ENCODE assay signal across 11 mouse cellular contexts in the genomic region with DNA sequence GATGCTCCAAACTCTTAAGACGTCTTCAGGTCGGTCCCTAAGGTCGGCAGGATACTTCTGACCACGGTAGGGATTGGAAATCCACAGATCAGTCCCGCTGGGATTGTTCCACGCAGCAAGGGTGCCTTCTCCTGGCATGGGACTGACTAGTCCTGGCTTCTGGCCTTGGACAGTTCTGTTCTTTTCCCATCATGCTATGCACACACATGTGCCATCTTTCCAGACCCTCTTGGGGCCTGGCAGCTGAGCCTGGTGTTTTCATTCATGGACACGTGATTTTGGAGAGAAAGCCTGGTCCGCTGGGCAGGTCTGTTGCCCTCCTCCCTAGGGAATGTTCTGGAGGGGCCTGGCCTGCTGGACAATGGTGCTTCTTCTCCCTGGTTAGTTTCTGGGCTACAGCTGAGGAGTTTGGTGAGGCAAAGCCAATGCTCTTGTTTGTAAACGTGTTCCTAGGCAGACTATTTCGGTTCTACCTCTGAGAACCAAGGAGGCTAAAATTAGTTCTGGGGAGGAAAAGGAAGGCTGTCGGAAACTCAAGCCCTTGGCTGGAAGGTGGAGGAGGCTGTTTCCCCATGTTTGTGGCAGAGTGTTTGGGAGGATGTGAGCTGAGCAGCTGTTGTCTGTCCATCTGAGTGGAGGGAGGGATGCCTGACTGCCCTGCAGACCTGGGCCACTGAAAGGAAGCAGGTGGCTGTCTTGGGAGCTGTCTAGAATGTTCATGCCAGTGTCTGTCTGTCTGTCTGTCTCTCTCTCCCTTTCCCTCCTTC. TPM values are rescaled to one million over a fixed set of nuclear protein-coding genes. Genes with fewer than 3 reads are reported as not detected.
DNase-seq lines count a peak whose midpoint lies in the region; ATAC-seq lines count a peak whose summit lies in the region.
"Had no signal": no experiment of that assay in that cellular context is flagged by ENCODE, and none has a peak within 500 bp of the region (broad histone marks: within the 10 kb centered on the region; RNA-seq: fewer than 3 reads in every experiment).

No protein-coding gene starts in this region.

- 66% methylated on average over 11 of the region's 11 CpGs for WGBS in heart, embryonic 10.5 days
- WGBS in midbrain, embryonic 12.5 days, result 85% methylated on average over 11 of the region's 11 CpGs
- 88% methylated on average over 11 of the region's 11 CpGs for WGBS in midbrain, embryonic 10.5 days
- 79% methylated on average over 11 of the region's 11 CpGs for WGBS in limb, embryonic 15.5 days

- no peak for ATAC-seq in midbrain, embryonic 12.5 days (ENCODE audit: low FRiP score, low read depth)
- peak; percentile 41; the same call in 1 of the 2 replicates for ATAC-seq in limb, embryonic 15.5 days (ENCODE audit: insufficient number of reproducible peaks, low FRiP score, low TSS enrichment, low read depth)
- no peak for ATAC-seq in monocyte, adult 5-6 weeks (replicated peaks; ENCODE audit: insufficient number of reproducible peaks, low FRiP score, low TSS enrichment, poor library complexity, severe bottlenecking)

- intact Hi-C loops in heart, postnatal 14 days (cut with DNase I), result no loop called here
- intact Hi-C loops in gastrocnemius, postnatal 14 days (cut with DNase I; ENCODE audit: low total_unique reads), result no loop called here

- no peaks in the 10 kb centered on the region for H3K27me3 ChIP-seq in heart, embryonic 10.5 days (ENCODE audit: insufficient read depth, poor library complexity, severe bottlenecking)
- no peaks in the 10 kb centered on the region for H3K27me3 ChIP-seq in midbrain, embryonic 12.5 days
- H3K27me3 ChIP-seq in midbrain, embryonic 10.5 days (ENCODE audit: low read depth, poor library complexity, severe bottlenecking), result no peaks in the 10 kb centered on the region
- no peaks in the 10 kb centered on the region for H3K27me3 ChIP-seq in limb, embryonic 15.5 days

- H3K4me3 ChIP-seq in heart, embryonic 10.5 days, result no peak overlapping the region; the same call in 1 of the 2 replicates
- no peak overlapping the region for H3K4me3 ChIP-seq in midbrain, embryonic 12.5 days
- no peak overlapping the region for H3K4me3 ChIP-seq in midbrain, embryonic 10.5 days
- H3K4me3 ChIP-seq in limb, embryonic 15.5 days, result no peak overlapping the region

- peaks cover 49% of the 10 kb centered on the region for H3K36me3 ChIP-seq in heart, embryonic 10.5 days
- H3K36me3 ChIP-seq in midbrain, embryonic 12.5 days, result peaks cover 57% of the 10 kb centered on the region
- H3K36me3 ChIP-seq in midbrain, embryonic 10.5 days, result peaks cover 97% of the 10 kb centered on the region
- peaks cover 14% of the 10 kb centered on the region for H3K36me3 ChIP-seq in limb, embryonic 15.5 days

- peaks cover 51% of the 10 kb centered on the region for H3K4me1 ChIP-seq in heart, embryonic 10.5 days
- peaks cover 34% of the 10 kb centered on the region for H3K4me1 ChIP-seq in midbrain, embryonic 12.5 days
- H3K4me1 ChIP-seq in midbrain, embryonic 10.5 days, result peaks cover 41% of the 10 kb centered on the region
- peaks cover 34% of the 10 kb centered on the region for H3K4me1 ChIP-seq in limb, embryonic 15.5 days

- no peak overlapping the region for H3K9ac ChIP-seq in midbrain, embryonic 12.5 days (replicated peaks)
- no peak overlapping the region for H3K9ac ChIP-seq in limb, embryonic 15.5 days

- H3K9me3 ChIP-seq in heart, embryonic 10.5 days, result peaks cover 3% of the 10 kb centered on the region; the same call in 1 of the 2 replicates
- H3K9me3 ChIP-seq in midbrain, embryonic 12.5 days, result 0 out of 2 replicates have a peak, but pooled peaks cover 13% of the 10 kb centered on the region
- peaks cover 33% of the 10 kb centered on the region for H3K9me3 ChIP-seq in midbrain, embryonic 10.5 days (replicated peaks)
- peaks cover 10% of the 10 kb centered on the region; the same call in 1 of the 2 replicates for H3K9me3 ChIP-seq in limb, embryonic 15.5 days

- H3K4me2 ChIP-seq in midbrain, embryonic 12.5 days (replicated peaks), result no peak overlapping the region
- H3K4me2 ChIP-seq in limb, embryonic 15.5 days, result no peak overlapping the region

- H3K27ac ChIP-seq in heart, embryonic 10.5 days, result peak overlapping the region; percentile 65; the same call in 1 of the 2 replicates
- H3K27ac ChIP-seq in midbrain, embryonic 12.5 days (replicated peaks), result 0 out of 2 replicates have a peak overlapping the region, but pooled peaks have one; percentile 26
- no peak overlapping the region for H3K27ac ChIP-seq in midbrain, embryonic 10.5 days (replicated peaks)
- peak overlapping the region; percentile 54 for H3K27ac ChIP-seq in limb, embryonic 15.5 days

- DNase-seq in heart, embryonic 10.5 days (ENCODE audit: low spot score), result no peak
- DNase-seq in heart, postnatal 14 days, result no peak
- DNase-seq in midbrain, embryonic 10.5 days (ENCODE audit: low spot score), result no peak
- DNase-seq in gastrocnemius, postnatal 14 days, result peak; percentile 60
- DNase-seq in testis, postnatal 14 days (ENCODE audit: low spot score), result no peak
- DNase-seq: lung, postnatal 14 days had no signal

RNA-seq across cellular contexts. Expression of a gene that starts 7.2 kb away (rescaled TPM):
- polyA plus RNA-seq in heart, embryonic 10.5 days (2016; fragmentation: Nextera tagmentation; extraction: Ambion mirVana), result 29.6 and 35.4 TPM in 2 replicates
- 1 to 10 TPM; 5.7 to 6.7 TPM for total RNA-seq in heart, postnatal 14 days (2021)
- 109 and 116 TPM in 2 replicates for polyA plus RNA-seq in midbrain, embryonic 12.5 days (2016; fragmentation: Nextera tagmentation; extraction: Ambion mirVana)
- 63.7 and 69.9 TPM in 2 replicates for polyA plus RNA-seq in midbrain, embryonic 10.5 days (2016; fragmentation: Nextera tagmentation; extraction: Ambion mirVana)
- total RNA-seq in gastrocnemius, postnatal 14 days (2021), result 1 to 10 TPM; 6.5 to 7.3 TPM
- polyA plus RNA-seq in limb, embryonic 15.5 days (2015; fragmentation: Nextera tagmentation; extraction: Ambion mirVana), result 14.9 TPM in 2 replicates
- total RNA-seq in monocyte, adult 5-6 weeks (2017), result 0.49 to 1.9 TPM in 2 of 3 replicates, not detected in the other

RNA-seq across cellular contexts. Expression of a gene that starts 35.7 kb away (rescaled TPM):
- 16.2 and 25.0 TPM in 2 replicates for polyA plus RNA-seq in heart, embryonic 10.5 days (2016; fragmentation: Nextera tagmentation; extraction: Ambion mirVana)
- 1 to 10 TPM; 2.4 to 3.2 TPM for total RNA-seq in heart, postnatal 14 days (2021)
- polyA plus RNA-seq in midbrain, embryonic 12.5 days (2016; fragmentation: Nextera tagmentation; extraction: Ambion mirVana), result 38.1 and 45.1 TPM in 2 replicates
- polyA plus RNA-seq in midbrain, embryonic 10.5 days (2016; fragmentation: Nextera tagmentation; extraction: Ambion mirVana), result 36.5 and 37.5 TPM in 2 replicates
- 1 to 10 TPM; 1.4 to 1.9 TPM for total RNA-seq in gastrocnemius, postnatal 14 days (2021)
- polyA plus RNA-seq in limb, embryonic 15.5 days (2015; fragmentation: Nextera tagmentation; extraction: Ambion mirVana), result 25.2 and 28.4 TPM in 2 replicates
- 0.48 to 4.9 TPM (median 4.6 TPM) in 3 replicates for total RNA-seq in monocyte, adult 5-6 weeks (2017)

RNA-seq across cellular contexts. Expression of a gene that starts 43.7 kb away (rescaled TPM):
- polyA plus RNA-seq in heart, embryonic 10.5 days (2016; fragmentation: Nextera tagmentation; extraction: Ambion mirVana), result not detected in 2 replicates
- under 1 TPM in 1 of 2 experiments, not detected in 1; 0.22 TPM for total RNA-seq in heart, postnatal 14 days (2021)
- polyA plus RNA-seq in midbrain, embryonic 12.5 days (2016; fragmentation: Nextera tagmentation; extraction: Ambion mirVana), result not detected in 2 replicates
- not detected in 2 replicates for polyA plus RNA-seq in midbrain, embryonic 10.5 days (2016; fragmentation: Nextera tagmentation; extraction: Ambion mirVana)
- not detected for total RNA-seq in gastrocnemius, postnatal 14 days (2021)
- 0.24 TPM in 1 of 2 replicates, not detected in the other for polyA plus RNA-seq in limb, embryonic 15.5 days (2015; fragmentation: Nextera tagmentation; extraction: Ambion mirVana)
- total RNA-seq in monocyte, adult 5-6 weeks (2017), result 0.21 to 0.48 TPM in 2 of 3 replicates, not detected in the other
- total RNA-seq: gastrocnemius, postnatal 4 days; left cerebral cortex, postnatal 36 days had no signal

RNA-seq across cellular contexts. Expression of a gene that starts 51.9 kb away (rescaled TPM):
- polyA plus RNA-seq in heart, embryonic 10.5 days (2016; fragmentation: Nextera tagmentation; extraction: Ambion mirVana), result 2.0 and 5.5 TPM in 2 replicates
- total RNA-seq in heart, postnatal 14 days (2021), result under 1 TPM; 0.24 to 0.29 TPM
- 5.0 and 5.7 TPM in 2 replicates for polyA plus RNA-seq in midbrain, embryonic 12.5 days (2016; fragmentation: Nextera tagmentation; extraction: Ambion mirVana)
- polyA plus RNA-seq in midbrain, embryonic 10.5 days (2016; fragmentation: Nextera tagmentation; extraction: Ambion mirVana), result 6.9 and 7.7 TPM in 2 replicates
- under 1 TPM; 0.27 to 0.35 TPM for total RNA-seq in gastrocnemius, postnatal 14 days (2021)
- polyA plus RNA-seq in limb, embryonic 15.5 days (2015; fragmentation: Nextera tagmentation; extraction: Ambion mirVana), result 4.2 and 5.8 TPM in 2 replicates
- total RNA-seq in monocyte, adult 5-6 weeks (2017), result 0.39 TPM in 1 of 3 replicates, not detected in the others
